Mouse (Mus musculus) cerebral cortex, adult 2 months (tissue): ENCODE results near the gene Hoxc12.

Experiments used
- WGBS: fragments of 180-500 bp; shearing (Covaris S2); methylation state at CpG from one replicate; pipeline ENCODE4 v1.1.7; 2018; 5-methylcytosine and 5-hydroxymethylcytosine counted together

The Hoxc12 gene

DNA sequence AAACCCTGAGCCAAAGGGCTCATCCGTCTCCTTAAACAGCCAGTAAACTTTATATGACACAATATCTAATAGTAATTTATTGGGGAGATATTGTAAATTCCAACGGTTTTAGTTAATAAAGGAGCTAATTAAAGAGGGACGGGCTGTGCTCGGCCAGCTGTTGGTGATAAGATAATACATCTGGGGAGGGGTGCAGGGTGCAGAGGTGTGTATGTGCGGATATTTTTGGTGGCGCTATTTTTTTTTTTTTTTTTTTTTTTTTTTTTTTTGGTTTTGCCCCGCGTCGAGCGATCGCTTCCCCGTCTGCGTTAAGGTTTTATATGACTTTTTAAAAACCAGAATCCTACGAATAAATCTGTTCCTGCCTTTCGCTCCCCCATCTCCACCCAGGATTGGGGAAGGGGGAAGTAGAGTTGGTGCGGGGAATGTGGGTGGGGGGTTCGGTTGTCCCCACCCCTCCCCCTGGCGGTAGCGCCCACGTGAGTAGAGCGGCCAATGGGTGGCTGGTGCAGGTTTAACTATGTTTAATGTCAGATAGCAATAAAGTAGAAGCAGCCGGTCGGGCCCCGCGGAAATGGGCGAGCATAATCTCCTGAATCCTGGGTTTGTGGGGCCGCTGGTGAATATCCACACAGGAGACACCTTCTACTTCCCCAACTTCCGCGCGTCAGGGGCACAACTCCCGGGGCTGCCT lies at the start of gene Hoxc12:
TSS of gene Hoxc12 (plus strand) at position 479 of the 694 bp plus-strand sequence.
- WGBS: 2% methylated on average over 31 of the region's 31 CpGs

DNA sequence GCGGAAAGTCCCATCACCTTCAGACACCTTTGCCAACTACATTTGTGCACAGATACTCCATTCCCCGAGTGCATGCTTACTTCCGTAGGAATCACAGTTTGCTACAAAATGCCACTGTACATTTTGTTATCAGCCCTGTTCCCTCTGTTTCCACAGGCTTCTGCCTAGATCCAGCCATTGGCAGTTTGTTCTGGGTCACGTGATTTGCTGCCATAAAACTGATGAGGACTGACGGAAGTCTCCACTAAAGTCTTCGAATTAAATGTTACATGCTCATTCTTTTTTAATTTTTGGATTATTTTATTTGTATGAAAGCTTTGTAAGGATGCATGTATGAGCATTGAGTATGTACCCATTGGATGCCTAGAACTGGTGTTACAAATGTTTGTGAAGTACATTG lies 41.4 kb upstream of the Hoxc12 start:
- 91% methylated on average over 6 of the region's 6 CpGs for WGBS

- 80% methylated on average over 1 of the region's 1 CpGs for WGBS
These were observed 31.6 kb upstream of the Hoxc12 start for GRCm38 (mm10) chr15:102904946-102905345.

DNA sequence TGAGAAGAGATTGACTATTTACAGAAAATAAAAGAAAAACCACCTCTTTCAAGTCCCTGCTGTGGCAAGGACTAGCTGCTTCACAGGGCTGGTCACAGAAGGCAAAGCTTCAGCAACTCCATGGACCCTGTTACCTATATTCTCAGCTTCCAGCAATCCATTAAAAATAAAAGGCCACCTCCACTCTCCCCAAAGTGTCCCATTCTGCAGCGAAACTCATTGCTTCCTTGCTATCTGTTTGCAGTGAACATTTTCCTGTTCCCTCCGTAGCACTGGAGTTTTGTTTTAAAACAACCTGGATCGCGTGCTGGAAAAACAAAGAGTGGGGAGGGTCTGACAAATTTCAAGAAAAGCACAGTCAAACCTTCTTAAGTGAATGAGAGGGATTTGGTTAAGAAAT lies 27.0 kb upstream of the Hoxc12 start:
- 5% methylated on average over 4 of the region's 4 CpGs for WGBS

- WGBS: under 1% methylated on average over 18 of the region's 18 CpGs
These were observed 26.5 kb upstream of the Hoxc12 start for GRCm38 (mm10) chr15:102910038-102910437.

DNA sequence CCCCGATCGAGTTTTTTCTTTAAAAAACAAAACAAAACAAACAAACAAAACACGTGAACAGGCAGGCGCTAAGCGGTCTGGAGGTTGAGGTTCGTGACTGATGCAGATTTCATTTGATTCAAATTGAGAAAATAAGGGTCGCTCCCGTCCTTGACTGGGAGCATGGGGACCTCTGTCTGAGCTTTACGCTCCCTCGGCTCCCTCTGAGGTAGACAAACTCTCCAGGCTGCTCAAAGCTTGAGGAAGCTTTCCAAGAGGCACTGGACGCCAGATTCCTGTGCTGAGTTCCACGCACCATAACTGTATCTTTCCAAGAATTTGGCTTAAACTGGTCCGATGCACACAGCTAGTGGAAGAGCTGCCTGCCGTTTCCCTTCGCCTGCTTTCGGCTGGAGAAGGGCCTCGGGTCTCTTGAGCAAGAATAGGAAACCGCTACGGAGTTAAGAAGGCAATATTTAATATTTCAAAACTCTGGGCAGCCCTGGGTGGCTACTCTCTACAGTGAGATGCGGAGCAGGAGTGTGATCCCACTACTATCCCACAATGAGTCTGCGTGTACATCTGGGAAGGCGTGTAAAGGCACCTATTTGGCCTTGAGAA lies 26.0 kb upstream of the Hoxc12 start:
- 4% methylated on average over 22 of the region's 22 CpGs for WGBS

- 3% methylated on average over 19 of the region's 19 CpGs for WGBS
These were observed 23.4 kb upstream of the Hoxc12 start for GRCm38 (mm10) chr15:102913038-102913585.

- 4% methylated on average over 20 of the region's 20 CpGs for WGBS
These were observed 18.5 kb upstream of the Hoxc12 start for GRCm38 (mm10) chr15:102917972-102918572.

GRCm38 (mm10) chr15:102918611-102919265 lies 17.8 kb upstream of the Hoxc12 start:
- WGBS: 6% methylated on average over 7 of the region's 7 CpGs

- 3% methylated on average over 12 of the region's 12 CpGs for WGBS
These were observed 17.0 kb upstream of the Hoxc12 start for GRCm38 (mm10) chr15:102919336-102920180.

GRCm38 (mm10) chr15:102920619-102921018 lies 15.9 kb upstream of the Hoxc12 start:
- WGBS: 1% methylated on average over 20 of the region's 20 CpGs

DNA sequence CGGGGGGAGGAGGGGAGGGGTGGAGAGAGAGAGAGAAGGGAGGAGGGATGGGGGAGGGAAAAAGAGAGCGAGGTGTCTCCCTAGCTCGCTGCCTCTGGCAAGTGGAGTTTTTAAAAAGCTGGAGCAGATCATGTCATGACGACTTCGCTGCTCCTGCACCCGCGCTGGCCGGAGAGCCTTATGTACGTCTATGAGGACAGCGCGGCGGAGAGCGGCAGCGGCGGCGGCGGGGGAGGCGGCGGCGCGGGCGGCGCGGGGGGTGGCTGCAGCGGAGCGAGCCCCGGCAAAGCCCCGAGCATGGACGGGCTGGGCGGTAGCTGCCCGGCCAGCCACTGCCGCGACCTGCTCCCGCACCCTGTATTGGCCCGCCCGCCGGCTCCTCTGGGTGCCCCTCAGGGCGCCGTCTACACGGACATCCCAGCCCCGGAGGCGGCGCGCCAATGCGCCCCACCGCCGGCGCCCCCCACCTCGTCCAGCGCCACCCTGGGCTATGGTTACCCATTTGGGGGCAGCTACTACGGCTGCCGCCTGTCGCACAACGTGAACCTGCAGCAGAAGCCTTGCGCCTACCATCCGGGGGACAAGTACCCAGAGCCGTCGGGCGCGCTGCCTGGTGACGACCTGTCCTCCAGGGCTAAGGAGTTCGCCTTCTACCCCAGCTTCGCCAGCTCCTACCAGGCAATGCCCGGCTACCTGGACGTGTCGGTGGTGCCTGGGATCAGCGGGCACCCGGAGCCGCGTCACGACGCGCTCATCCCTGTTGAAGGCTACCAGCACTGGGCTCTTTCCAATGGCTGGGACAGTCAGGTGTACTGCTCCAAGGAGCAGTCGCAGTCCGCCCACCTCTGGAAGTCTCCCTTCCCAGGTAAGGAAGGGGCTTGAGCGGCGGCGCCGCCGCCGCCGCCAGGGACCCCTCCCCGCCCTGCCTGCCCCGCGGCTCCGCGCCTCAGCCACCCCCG lies 15.2 kb upstream of the Hoxc12 start, which contains the start of gene Hoxc13:
TSS of gene Hoxc13 (plus strand) at position 51 of the 959 bp plus-strand sequence.
- 2% methylated on average over 77 of the region's 88 CpGs for WGBS

GRCm38 (mm10) chr15:102922012-102922362 lies 14.6 kb upstream of the Hoxc12 start:
- under 1% methylated on average over 24 of the region's 24 CpGs for WGBS

GRCm38 (mm10) chr15:102922636-102923500 lies 13.7 kb upstream of the Hoxc12 start:
- 34% methylated on average over 6 of the region's 6 CpGs for WGBS

- WGBS: 4% methylated on average over 40 of the region's 40 CpGs
These were observed 9.4 kb upstream of the Hoxc12 start for GRCm38 (mm10) chr15:102927032-102927645.

DNA sequence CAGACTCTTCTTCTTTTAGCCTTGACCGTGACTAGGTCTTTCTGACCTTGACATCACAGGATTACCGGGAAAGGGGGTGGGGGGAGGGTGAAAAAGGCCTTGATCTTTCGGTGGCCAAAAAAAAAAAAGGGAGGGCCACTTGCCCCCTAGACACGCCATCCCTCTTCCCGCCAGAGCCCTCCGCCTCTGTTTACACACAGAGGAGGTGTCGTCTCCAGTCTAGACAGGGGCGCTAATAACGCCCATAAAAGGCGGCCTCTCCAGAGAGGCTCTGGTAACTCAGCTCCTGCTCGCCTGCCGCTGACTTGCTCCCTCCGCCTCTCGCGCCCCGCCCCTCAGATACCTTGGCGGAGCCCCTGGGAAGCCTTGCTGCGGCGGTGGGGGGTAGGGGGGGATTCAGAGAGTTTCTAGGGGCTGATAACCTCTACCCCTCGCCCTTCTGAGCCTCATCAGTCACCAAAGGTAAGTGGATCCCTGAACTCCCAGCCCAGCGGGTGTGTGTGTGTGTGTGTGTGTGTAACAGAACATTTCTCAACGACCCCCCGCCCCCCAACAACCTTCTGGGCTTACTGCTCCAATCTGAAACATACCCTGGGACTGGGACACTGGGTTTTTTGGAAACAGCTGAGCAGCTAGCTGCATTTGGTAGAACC lies 4.7 kb upstream of the Hoxc12 start:
- WGBS: 3% methylated on average over 23 of the region's 23 CpGs

GRCm38 (mm10) chr15:102934438-102934837 lies 2.1 kb upstream of the Hoxc12 start:
- 6% methylated on average over 12 of the region's 12 CpGs for WGBS

- WGBS: 2% methylated on average over 27 of the region's 27 CpGs
These were observed 1.7 kb upstream of the Hoxc12 start for GRCm38 (mm10) chr15:102934897-102935296.
